Mouse (Mus musculus) liver, postnatal 0 days (tissue): Measurements from ENCODE around the gene Pla2g4b.

Experiments
- CTCF ChIP-seq: sonication (generic); IDR thresholded peaks from 2 replicates; pipeline ENCODE4 v1.5.1; 2016; ENCODE audit warnings: antibody characterized with exemption, low read depth
- EP300 ChIP-seq: IDR thresholded peaks from 2 replicates; pipeline ENCODE4 v1.6.1; 2016; ENCODE audit warnings: antibody characterized with exemption, low read depth, mild to moderate bottlenecking

DNA sequence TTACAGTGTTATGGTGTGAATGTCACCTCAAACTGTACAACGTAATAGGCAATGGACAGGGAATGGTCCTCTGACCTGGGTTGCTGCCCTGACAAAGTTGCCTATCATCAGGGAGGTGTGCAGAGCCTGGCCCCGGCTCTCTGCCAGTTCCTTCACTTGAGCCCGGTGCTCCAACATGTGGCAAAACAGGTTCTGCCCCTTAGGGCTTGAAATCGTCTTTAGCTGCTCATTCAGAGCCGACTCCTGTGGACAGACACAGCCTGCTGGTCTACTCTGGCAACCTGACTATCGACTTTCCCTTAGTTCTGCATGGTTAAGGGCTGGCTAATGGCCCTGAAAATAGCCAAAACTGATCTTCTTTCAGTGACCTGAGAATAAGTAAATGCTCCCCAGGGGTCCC, 27.0 kb downstream of the Pla2g4b start:
- no peak for TF ChIP-seq CTCF
- TF ChIP-seq EP300, result no peak
